Mouse (Mus musculus): ENCODE measurements at regions not wholly inside any gene's neighbourhood (a gene's known extent, or its start where the extent isn't known, plus 50 kb on each side); places are given as distances from the start of the nearest gene placed in this dataset.
A peak's percentile ranks its signal among the peaks of the same experiment; 100 is the strongest.

DNA sequence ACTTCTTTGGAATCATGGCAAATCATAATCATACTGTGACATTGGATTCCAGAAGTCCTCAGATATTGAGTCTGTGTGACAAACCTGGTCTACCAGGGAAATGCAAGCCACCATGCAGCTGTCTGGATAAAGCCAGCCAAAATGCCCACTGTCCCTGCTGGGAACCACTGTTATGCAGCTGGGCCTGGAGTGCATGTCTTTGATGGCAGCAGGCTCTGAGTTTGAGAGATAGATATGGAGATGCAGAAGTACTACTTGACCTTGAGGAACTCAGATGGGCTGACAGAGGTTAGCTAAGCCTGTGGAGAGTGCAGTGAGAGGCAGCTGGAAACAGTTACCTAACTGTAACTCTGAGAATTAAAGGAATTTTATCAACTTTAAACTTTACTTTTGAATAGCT lies 1039.8 kb upstream of the Lrrn3 start:
- peak; percentile 77 for DNase-seq (ENCODE audit: low read depth, low spot score)

- peak; percentile 82 for DNase-seq (ENCODE audit: low read depth, low spot score)
Measured at GRCm38 (mm10) chr12:42524875-42525274, 1038.6 kb upstream of the Lrrn3 start.

Data from ES-CJ7 (cell line).